In the genomic region with DNA sequence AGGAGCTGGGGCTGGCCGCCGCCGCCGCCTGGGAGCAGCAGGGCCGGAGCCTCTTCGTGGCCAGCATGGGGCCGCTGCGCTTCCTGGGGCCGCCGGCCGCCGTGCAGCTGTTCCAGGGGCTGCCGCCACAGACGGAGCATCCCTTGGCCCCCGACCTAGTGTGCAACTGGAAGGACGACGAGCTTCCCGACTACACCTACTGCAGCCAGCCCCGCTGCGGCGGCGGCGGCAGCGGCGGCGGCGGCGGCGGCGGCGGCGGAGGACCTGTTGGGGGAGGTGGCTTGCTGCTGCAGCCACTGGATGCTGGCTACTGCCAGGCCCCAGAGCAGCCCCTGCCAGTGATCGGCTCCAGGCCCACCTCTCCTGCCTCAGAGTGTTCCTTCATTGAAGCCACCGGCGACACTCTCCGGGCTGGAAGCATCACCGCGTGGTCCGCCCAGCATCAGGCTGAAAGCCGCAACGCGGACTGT, we compare ENCODE assay signal across 9 mouse cellular contexts. TPM values are rescaled to one million over a fixed set of nuclear protein-coding genes. Genes with fewer than 3 reads are reported as not detected.
DNase-seq lines count a peak whose midpoint lies in the region; ATAC-seq and TF ChIP-seq lines count a peak whose summit lies in the region.
"Had no signal": no experiment of that assay in that cellular context is flagged by ENCODE, and none has a peak within 500 bp of the region (broad histone marks: within the 10 kb centered on the region; RNA-seq: fewer than 3 reads in every experiment).

No protein-coding gene starts in this region.

- TF ChIP-seq CTCF in heart, adult 2 months (IDR thresholded peaks at IDR 0.05), result no peak

- peak overlapping the region; percentile 64 for H3K4me2 ChIP-seq in forebrain, embryonic 16.5 days (ENCODE audit: low read length)
- peak overlapping the region; percentile 58 for H3K4me2 ChIP-seq in midbrain, embryonic 12.5 days (replicated peaks)

- no peak overlapping the region for H3K27ac ChIP-seq in heart, adult 2 months
- H3K27ac ChIP-seq in brown adipose tissue, adult 24 weeks (replicated peaks; ENCODE audit: low read depth, low read length), result no peak overlapping the region
- H3K27ac ChIP-seq in forebrain, embryonic 16.5 days (ENCODE audit: low read length), result peak overlapping the region; percentile 83
- H3K27ac ChIP-seq in midbrain, embryonic 12.5 days (replicated peaks), result peak overlapping the region; percentile 90

- H3K36me3 ChIP-seq in heart, adult 2 months (ENCODE audit: control insufficient read depth, insufficient read depth, low read length), result no peaks in the 10 kb centered on the region
- no peaks in the 10 kb centered on the region for H3K36me3 ChIP-seq in forebrain, embryonic 16.5 days (ENCODE audit: control insufficient read depth, insufficient read depth)
- no peaks in the 10 kb centered on the region for H3K36me3 ChIP-seq in midbrain, embryonic 12.5 days

- ATAC-seq in forebrain, embryonic 16.5 days, result peak; percentile 63
- ATAC-seq in midbrain, embryonic 12.5 days (ENCODE audit: low FRiP score, low read depth), result peak; percentile 79

- H3K4me3 ChIP-seq in heart, adult 2 months, result peak overlapping the region; percentile 56
- peak overlapping the region; percentile 68 for H3K4me3 ChIP-seq in brown adipose tissue, adult 24 weeks (ENCODE audit: insufficient read depth, low read depth, low read length)
- H3K4me3 ChIP-seq in forebrain, embryonic 16.5 days (replicated peaks; ENCODE audit: low read length), result peak overlapping the region; percentile 63
- H3K4me3 ChIP-seq in midbrain, embryonic 12.5 days, result peak overlapping the region; percentile 63

- H3K9me3 ChIP-seq in forebrain, embryonic 16.5 days (ENCODE audit: control insufficient read depth, low read length), result no peaks in the 10 kb centered on the region
- H3K9me3 ChIP-seq in midbrain, embryonic 12.5 days, result no peaks in the 10 kb centered on the region

- no peak for TF ChIP-seq POLR2A in heart, adult 2 months (IDR thresholded peaks at IDR 0.05; ENCODE audit: insufficient read depth, low read depth, low read length)

- H3K4me1 ChIP-seq in heart, adult 2 months (ENCODE audit: control insufficient read depth, insufficient read depth, low read length), result no peaks in the 10 kb centered on the region
- H3K4me1 ChIP-seq in brown adipose tissue, adult 24 weeks (ENCODE audit: control insufficient read depth, insufficient read depth, insufficient read length, low read length), result no peaks in the 10 kb centered on the region
- peaks cover 3% of the 10 kb centered on the region for H3K4me1 ChIP-seq in forebrain, embryonic 16.5 days (replicated peaks; ENCODE audit: control insufficient read depth, insufficient read depth, low read length)
- no peaks in the 10 kb centered on the region for H3K4me1 ChIP-seq in midbrain, embryonic 12.5 days

- no peak for DNase-seq in heart, adult 2 months
- DNase-seq in heart, adult 11 months, result no peak
- DNase-seq in A20 (ENCODE audit: low read depth, low spot score), result peak; percentile 54
- DNase-seq in layer of hippocampus, postnatal 25 days (ENCODE audit: extremely low spot score in 1 of 2, low spot score in 1 of 2), result peak; percentile 5 to 17
- no peak for DNase-seq in ovary, postnatal 36 days (ENCODE audit: low spot score)

- H3K79me2 ChIP-seq in heart, adult 2 months (replicated peaks; ENCODE audit: control insufficient read depth, insufficient read depth, low read length), result no peaks in the 10 kb centered on the region

- no peaks in the 10 kb centered on the region for H3K27me3 ChIP-seq in heart, adult 2 months (ENCODE audit: control insufficient read depth, insufficient read depth, low read length)
- H3K27me3 ChIP-seq in forebrain, embryonic 16.5 days (replicated peaks; ENCODE audit: control insufficient read depth, insufficient read depth, low read length), result no peaks in the 10 kb centered on the region
- no peaks in the 10 kb centered on the region for H3K27me3 ChIP-seq in midbrain, embryonic 12.5 days

- no peak for TF ChIP-seq EP300 in heart, adult 2 months (IDR thresholded peaks at IDR 0.05; ENCODE audit: insufficient read depth, low read depth, low read length)

- intact Hi-C loops in heart, adult 2 months (cut with DNase I), result no loop called here

- H3K9ac ChIP-seq in heart, adult 2 months (ENCODE audit: low read depth, low read length), result peak overlapping the region; percentile 88
- peak overlapping the region; percentile 80 for H3K9ac ChIP-seq in forebrain, embryonic 16.5 days (replicated peaks; ENCODE audit: low read depth, low read length)
- peak overlapping the region; percentile 82 for H3K9ac ChIP-seq in midbrain, embryonic 12.5 days (replicated peaks)

- WGBS in heart, adult 2 months, result 16% methylated on average over 41 of the region's 42 CpGs
- 13% methylated on average over 19 of the region's 42 CpGs for WGBS in forebrain, embryonic 16.5 days
- WGBS in midbrain, embryonic 12.5 days, result 22% methylated on average over 21 of the region's 42 CpGs

RNA-seq across cellular contexts. Expression of a gene that starts 1.0 kb away (rescaled TPM):
- 1 to 10 TPM in 1 of 2 experiments, under 1 TPM in 1; 0.91 to 1.0 TPM for total RNA-seq in heart, adult 2 months (2021)
- 0.44 and 0.45 TPM in 2 replicates for polyA plus RNA-seq in heart, adult 2 months (2012; rRNA removed)
- polyA plus RNA-seq in brown adipose tissue, adult 24 weeks (2012; ENCODE audit: insufficient read depth, insufficient read length, missing spikeins), result 0.52 TPM in 1 of 2 replicates, not detected in the other
- polyA plus RNA-seq in forebrain, embryonic 16.5 days (2015; fragmentation: Nextera tagmentation; extraction: Ambion mirVana), result 10.3 and 13.2 TPM in 2 replicates
- 10 to 100 TPM; 27.5 to 33.7 TPM for total RNA-seq in layer of hippocampus, postnatal 25 days (2021)
- polyA plus RNA-seq in midbrain, embryonic 12.5 days (2016; fragmentation: Nextera tagmentation; extraction: Ambion mirVana), result 15.8 and 16.5 TPM in 2 replicates

RNA-seq across cellular contexts. Expression of a gene that starts 19.2 kb away (rescaled TPM):
- not detected for total RNA-seq in heart, adult 2 months (2021)
- polyA plus RNA-seq in heart, adult 2 months (2012; rRNA removed), result not detected in 2 replicates
- not detected in 2 replicates for polyA plus RNA-seq in brown adipose tissue, adult 24 weeks (2012; ENCODE audit: insufficient read depth, insufficient read length, missing spikeins)
- not detected in 2 replicates for polyA plus RNA-seq in forebrain, embryonic 16.5 days (2015; fragmentation: Nextera tagmentation; extraction: Ambion mirVana)
- total RNA-seq in layer of hippocampus, postnatal 25 days (2021), result not detected
- not detected in 2 replicates for polyA plus RNA-seq in midbrain, embryonic 12.5 days (2016; fragmentation: Nextera tagmentation; extraction: Ambion mirVana)
- total RNA-seq: gastrocnemius, postnatal 4 days had no signal

RNA-seq across cellular contexts. Expression of a gene that starts 49.4 kb away (rescaled TPM):
- not detected for total RNA-seq in heart, adult 2 months (2021)
- polyA plus RNA-seq in heart, adult 2 months (2012; rRNA removed), result not detected in 2 replicates
- not detected in 2 replicates for polyA plus RNA-seq in brown adipose tissue, adult 24 weeks (2012; ENCODE audit: insufficient read depth, insufficient read length, missing spikeins)
- not detected in 2 replicates for polyA plus RNA-seq in forebrain, embryonic 16.5 days (2015; fragmentation: Nextera tagmentation; extraction: Ambion mirVana)
- total RNA-seq in layer of hippocampus, postnatal 25 days (2021), result not detected
- not detected in 2 replicates for polyA plus RNA-seq in midbrain, embryonic 12.5 days (2016; fragmentation: Nextera tagmentation; extraction: Ambion mirVana)
- total RNA-seq: gastrocnemius, postnatal 4 days had no signal

Comparison
In these comparisons a context has a peak if more than half of its experiments do, and no peak if none do; other contexts are left out.
1. DNase-seq: peak in A20 (single experiment) and layer of hippocampus, postnatal 25 days (2 of 2); none in heart, adult 2 months (0 of 2), heart, adult 11 months (single experiment) and ovary, postnatal 36 days (single experiment).
2. H3K27ac ChIP-seq: peak in forebrain, embryonic 16.5 days (single experiment) and midbrain, embryonic 12.5 days (single experiment); none in heart, adult 2 months (single experiment) and brown adipose tissue, adult 24 weeks (single experiment).
3. Peak in every context shown above with its lines, with median percentiles within 50 percentile points of each other: H3K4me3 ChIP-seq and H3K9ac ChIP-seq.